Mouse (Mus musculus) kidney, postnatal 14 days (tissue): ENCODE results near the gene Tnfrsf19.

Experiments
- DNase-seq: peaks from one replicate; pipeline ENCODE4 v3.0.0; 2022; ENCODE audit warnings: mixed read lengths

The Tnfrsf19 gene

GRCm38 (mm10) chr14:61046091-61046681 lies at the start of gene Tnfrsf19:
TSS of gene Tnfrsf19 (minus strand) at chr14:61046490.
- peak; percentile 62 for DNase-seq

- DNase-seq, result no peak
Observed at GRCm38 (mm10) chr14:61092073-61092472, 45.8 kb upstream of the Tnfrsf19 start.

GRCm38 (mm10) chr14:61090955-61091354 lies 44.7 kb upstream of the Tnfrsf19 start:
- no peak for DNase-seq

- no peak for DNase-seq
Observed at GRCm38 (mm10) chr14:61088187-61088586, 41.9 kb upstream of the Tnfrsf19 start.

- DNase-seq, result peak; percentile 54
Observed at GRCm38 (mm10) chr14:61085325-61085724, 39.0 kb upstream of the Tnfrsf19 start.

GRCm38 (mm10) chr14:61069555-61069954 lies 23.3 kb upstream of the Tnfrsf19 start:
- no peak for DNase-seq

- DNase-seq, result no peak
Observed at GRCm38 (mm10) chr14:61061729-61062128, 15.4 kb upstream of the Tnfrsf19 start.

GRCm38 (mm10) chr14:61059316-61059945 lies 13.1 kb upstream of the Tnfrsf19 start:
- peak; percentile 33 for DNase-seq

GRCm38 (mm10) chr14:61056962-61057361 lies 10.7 kb upstream of the Tnfrsf19 start:
- DNase-seq, result no peak

GRCm38 (mm10) chr14:61056445-61056844 lies 10.2 kb upstream of the Tnfrsf19 start:
- DNase-seq, result no peak

- DNase-seq, result no peak
Observed at GRCm38 (mm10) chr14:61055864-61056263, 9.6 kb upstream of the Tnfrsf19 start.

- DNase-seq, result no peak
Observed at GRCm38 (mm10) chr14:61052163-61052562, 5.9 kb upstream of the Tnfrsf19 start.

- no peak for DNase-seq
Observed at GRCm38 (mm10) chr14:61045446-61046090, 722 bp downstream of the Tnfrsf19 start.

- no peak for DNase-seq
Observed at GRCm38 (mm10) chr14:61044316-61044715, 2.0 kb downstream of the Tnfrsf19 start.

- no peak for DNase-seq
Observed at GRCm38 (mm10) chr14:61043511-61044310, 2.6 kb downstream of the Tnfrsf19 start.

- DNase-seq, result no peak
Observed at GRCm38 (mm10) chr14:61042291-61042690, 4.0 kb downstream of the Tnfrsf19 start.

- DNase-seq, result no peak
Observed at GRCm38 (mm10) chr14:61040236-61040635, 6.1 kb downstream of the Tnfrsf19 start.

GRCm38 (mm10) chr14:61038082-61038472 lies 8.2 kb downstream of the Tnfrsf19 start:
- DNase-seq, result no peak

- peak; percentile 61 for DNase-seq
Observed at GRCm38 (mm10) chr14:61037321-61038081, 8.8 kb downstream of the Tnfrsf19 start.

- DNase-seq, result no peak
Observed at GRCm38 (mm10) chr14:61030366-61030765, 15.9 kb downstream of the Tnfrsf19 start.

- DNase-seq, result no peak
Observed at GRCm38 (mm10) chr14:61024006-61024405, 22.3 kb downstream of the Tnfrsf19 start.

- no peak for DNase-seq
Observed at GRCm38 (mm10) chr14:61022383-61022782, 23.9 kb downstream of the Tnfrsf19 start.

GRCm38 (mm10) chr14:61020968-61021367 lies 25.3 kb downstream of the Tnfrsf19 start:
- no peak for DNase-seq
